Mouse (Mus musculus) gastrocnemius, adult 18-20 months (tissue): ENCODE results near the gene Keap1. TPM values are rescaled to one million over a fixed set of nuclear protein-coding genes. Genes with fewer than 3 reads are reported as not detected.
"Not testable (repeated sequence)": the region's sequence is repeated elsewhere in the genome, so short reads cannot be mapped to it uniquely, and the experiment has no call there.

Source experiments
- DNase-seq: peaks from one replicate; pipeline ENCODE4 v3.0.0; 2021; ENCODE audit warnings: low spot score
- total RNA-seq, 2 experiments: library from RNA; stranded (reverse); gene quantifications; 2 replicates each; pipeline ENCODE4 v1.2.3; 2021

The Keap1 gene
- total RNA-seq, 2 experiments from 2014 or later: 50.8 to 51.5 TPM

- DNase-seq: no peak
Observed at GRCm38 (mm10) chr9:21233366-21233765, 5.8 kb downstream of the Keap1 start.

DNA sequence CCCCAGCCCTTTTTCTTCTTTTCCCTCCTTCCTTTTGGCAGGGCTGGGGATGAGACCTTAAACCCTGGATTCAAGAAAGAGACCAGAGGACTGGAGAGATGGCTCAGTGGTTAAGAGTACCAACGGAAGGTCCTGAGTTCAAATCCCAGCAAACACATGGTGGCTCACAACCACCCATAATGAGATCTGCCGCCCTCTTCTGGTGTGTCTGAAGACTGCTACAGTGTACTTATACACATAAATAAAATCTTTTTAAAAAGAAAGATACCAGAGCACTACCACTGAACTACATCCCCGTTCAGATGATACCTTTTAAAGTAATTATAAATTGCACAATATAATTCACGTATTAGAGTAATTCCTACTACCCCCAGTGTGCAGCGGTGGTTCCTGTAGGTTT lies 6.3 kb downstream of the Keap1 start:
- no peak for DNase-seq

GRCm38 (mm10) chr9:21231551-21231950 lies 7.6 kb downstream of the Keap1 start:
- no peak for DNase-seq

DNA sequence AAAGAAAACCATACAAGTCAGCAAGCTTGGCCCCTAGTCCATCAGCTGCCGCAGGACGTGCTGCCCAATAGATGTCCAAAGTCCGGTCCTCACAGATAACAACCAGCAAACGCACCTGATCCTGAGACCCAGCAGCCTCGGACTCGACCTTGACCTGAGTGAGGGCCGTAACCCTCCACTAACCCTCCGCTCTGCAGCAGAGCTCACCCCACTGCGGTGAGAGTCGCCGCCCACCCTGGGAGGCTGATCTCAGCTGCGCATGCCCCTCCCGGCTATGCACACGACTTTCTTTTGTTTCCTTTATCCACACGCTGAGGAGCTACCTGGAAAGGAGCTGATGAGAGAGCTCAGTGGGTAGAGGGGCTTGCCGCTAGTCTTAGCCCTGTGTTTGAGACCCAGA lies 11.8 kb downstream of the Keap1 start:
- DNase-seq: no peak

DNA sequence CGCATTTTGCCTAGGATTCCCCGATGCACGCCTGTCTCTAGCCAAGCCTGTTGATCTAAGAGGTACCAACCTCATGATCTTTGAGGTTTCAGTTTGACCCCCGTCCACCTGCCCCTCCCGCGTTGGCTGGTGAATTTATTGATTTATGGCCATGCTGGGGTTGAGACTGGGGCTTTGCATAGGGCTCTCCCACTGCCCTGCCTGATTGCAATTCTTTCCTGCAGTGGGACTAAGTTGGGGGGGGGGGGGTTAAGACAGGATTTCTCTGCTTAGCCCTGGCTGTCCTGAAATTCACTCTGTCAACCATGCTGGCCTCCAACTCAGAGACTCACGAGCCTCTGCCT lies 13.8 kb downstream of the Keap1 start:
- no peak for DNase-seq

GRCm38 (mm10) chr9:21224576-21225414 lies 14.4 kb downstream of the Keap1 start:
- DNase-seq: peak; percentile 31

- no peak for DNase-seq
Observed at GRCm38 (mm10) chr9:21223906-21224305, 15.3 kb downstream of the Keap1 start.

- DNase-seq: not testable (repeated sequence)
Observed at GRCm38 (mm10) chr9:21223490-21223889, 15.7 kb downstream of the Keap1 start.

GRCm38 (mm10) chr9:21221383-21221929 lies 17.7 kb downstream of the Keap1 start:
- DNase-seq: peak; percentile 52

DNA sequence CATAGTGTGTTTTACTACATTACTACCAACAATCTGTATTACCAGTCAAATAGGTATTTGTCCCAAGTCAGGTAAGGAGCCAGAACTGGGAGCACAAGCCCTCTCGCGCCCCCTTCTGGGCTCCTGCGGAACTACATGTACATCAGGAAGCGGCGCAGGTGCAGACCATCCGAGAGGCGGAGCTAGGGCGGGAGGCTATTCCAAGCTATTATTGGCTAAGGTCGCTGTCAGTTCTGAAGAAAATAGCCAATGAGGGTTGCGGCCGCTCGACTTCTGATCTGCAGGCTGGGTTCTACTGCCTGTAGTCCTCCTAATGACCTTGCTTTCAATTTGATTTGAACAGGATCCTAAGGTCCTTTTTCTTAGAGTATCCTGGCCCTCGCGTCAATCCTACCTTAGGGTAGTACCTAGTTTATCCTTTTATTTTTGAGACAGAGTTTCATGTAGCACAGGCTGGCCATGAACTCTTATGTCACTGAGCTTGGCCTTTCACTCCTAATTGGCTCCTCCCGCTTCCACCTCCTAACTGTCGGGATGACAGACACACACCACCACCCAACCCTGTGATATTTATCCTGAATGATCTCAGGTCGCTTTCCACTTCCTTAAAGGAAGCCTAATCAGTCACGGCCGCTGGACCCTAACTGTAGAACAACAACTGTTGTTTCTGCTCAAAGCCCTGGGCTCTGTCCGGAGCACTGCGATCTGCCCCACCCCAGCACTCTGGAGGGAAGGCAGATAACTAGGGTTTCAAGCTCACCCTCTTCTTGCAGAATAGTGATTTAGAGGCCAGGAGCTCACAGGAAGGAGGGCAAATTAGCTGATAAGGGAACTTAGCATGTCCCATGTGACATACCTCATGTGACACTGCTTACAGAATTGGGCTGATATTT lies 18.4 kb downstream of the Keap1 start:
- DNase-seq: peak; percentile 95

DNA sequence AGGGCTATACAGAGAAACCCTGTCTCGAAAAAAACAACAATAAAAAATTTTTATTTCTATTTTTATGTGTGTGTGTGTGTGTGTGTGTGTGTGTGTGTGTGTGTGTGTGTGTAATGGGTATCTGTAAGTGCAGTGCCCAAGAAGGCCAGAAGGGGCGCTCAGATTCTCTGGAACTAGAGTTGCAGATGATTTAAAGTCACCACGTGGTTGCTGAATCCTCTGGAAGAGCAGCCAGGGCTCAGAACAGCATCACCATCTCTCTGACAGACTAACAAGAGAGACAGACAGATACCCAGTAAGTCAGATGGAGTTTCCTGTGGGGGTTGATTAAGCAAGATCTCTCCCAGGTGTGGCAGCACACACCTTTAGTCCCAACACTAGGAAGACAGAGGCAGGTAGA lies 19.3 kb downstream of the Keap1 start:
- DNase-seq: no peak

GRCm38 (mm10) chr9:21216050-21216841 lies 22.9 kb downstream of the Keap1 start:
- no peak for DNase-seq

DNA sequence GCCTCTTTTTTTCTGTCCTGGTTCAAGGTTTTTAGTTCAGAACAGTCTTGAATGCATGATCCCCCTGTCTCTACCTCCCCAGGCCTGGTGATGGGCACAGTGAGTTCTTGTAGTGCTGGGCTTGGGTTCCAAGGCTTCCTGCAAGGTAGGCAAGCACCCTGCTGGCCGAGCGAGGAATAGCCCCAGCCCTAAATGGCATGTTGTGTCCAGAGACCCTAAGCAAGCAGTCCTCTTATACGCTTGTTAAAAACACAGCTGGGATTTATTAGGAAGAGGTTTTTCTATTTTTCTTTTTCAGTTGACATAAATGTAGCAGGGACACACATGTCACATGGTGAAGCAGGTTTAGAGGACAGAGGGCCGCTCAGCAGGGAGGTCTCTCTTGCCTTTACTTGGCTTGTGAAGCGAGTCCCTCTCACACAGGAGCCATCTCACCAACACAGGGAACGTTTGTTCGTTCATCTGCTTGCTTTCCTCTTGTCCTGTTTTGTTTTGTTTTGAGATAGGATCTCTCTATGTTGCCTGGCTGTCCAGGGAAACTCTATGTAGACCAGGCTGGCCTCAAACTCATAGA lies 25.5 kb downstream of the Keap1 start:
- DNase-seq: no peak

- DNase-seq: no peak
Observed at GRCm38 (mm10) chr9:21211624-21212023, 27.5 kb downstream of the Keap1 start.

GRCm38 (mm10) chr9:21210821-21211220 lies 28.3 kb downstream of the Keap1 start:
- no peak for DNase-seq

- no peak for DNase-seq
Observed at GRCm38 (mm10) chr9:21208626-21209025, 30.5 kb downstream of the Keap1 start.

DNA sequence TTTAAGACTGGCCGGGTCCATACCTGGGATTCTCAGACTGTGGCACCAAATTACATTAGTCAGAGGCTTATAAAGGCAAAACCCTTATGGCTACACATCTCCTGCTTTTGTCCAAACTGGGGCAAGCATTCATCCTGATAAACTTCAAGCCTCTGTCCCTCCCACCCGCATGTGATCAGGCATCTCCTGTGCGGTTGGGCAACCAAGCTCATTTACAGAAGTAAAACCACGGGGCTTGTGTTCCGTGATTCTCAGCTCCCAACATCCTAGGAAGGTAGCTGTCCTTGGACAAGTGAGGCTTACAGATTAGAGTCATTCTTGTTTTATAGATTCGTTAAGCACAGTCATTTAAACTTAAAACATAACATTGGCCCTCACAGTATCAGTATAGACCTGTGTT lies 32.3 kb downstream of the Keap1 start:
- no peak for DNase-seq

DNA sequence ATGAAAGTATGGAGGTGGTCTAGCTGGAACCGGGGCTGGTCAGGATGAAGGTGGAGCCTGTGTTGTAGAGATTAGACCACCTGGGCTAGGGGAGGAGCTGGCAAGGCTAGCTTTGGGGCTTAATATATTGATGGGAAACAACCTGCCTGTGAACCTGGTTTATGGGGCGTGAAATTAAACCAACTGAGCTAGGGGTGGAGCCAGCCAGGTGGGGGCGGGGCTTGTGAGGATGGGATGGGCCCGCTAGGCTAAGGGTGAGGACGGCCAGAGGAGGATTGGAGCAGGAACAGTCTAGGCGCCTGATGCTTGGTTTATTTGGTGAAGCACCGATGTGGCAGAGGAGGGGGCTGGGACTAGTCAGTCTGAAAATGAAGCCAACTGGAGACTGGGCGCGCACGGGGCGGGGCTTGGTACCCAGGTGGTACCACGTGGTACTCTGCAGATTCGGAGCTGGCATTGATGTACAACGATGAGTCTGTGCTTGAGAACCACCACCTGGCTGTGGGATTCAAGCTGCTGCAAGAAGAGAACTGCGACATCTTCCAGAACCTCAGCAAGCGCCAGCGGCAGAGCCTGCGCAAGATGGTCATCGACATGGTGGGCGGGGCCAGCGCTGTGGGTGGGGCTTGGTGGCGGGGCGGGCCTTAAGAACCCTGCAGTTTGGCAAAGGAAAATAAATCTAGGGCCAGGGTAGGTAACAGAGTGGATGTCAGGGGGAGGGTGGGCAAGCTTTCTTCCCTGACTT lies 34.5 kb downstream of the Keap1 start:
- DNase-seq: no peak

GRCm38 (mm10) chr9:21204156-21204527 lies 35.0 kb downstream of the Keap1 start:
- no peak for DNase-seq

GRCm38 (mm10) chr9:21198960-21199359 lies 40.2 kb downstream of the Keap1 start:
- no peak for DNase-seq
